In the genomic region with DNA sequence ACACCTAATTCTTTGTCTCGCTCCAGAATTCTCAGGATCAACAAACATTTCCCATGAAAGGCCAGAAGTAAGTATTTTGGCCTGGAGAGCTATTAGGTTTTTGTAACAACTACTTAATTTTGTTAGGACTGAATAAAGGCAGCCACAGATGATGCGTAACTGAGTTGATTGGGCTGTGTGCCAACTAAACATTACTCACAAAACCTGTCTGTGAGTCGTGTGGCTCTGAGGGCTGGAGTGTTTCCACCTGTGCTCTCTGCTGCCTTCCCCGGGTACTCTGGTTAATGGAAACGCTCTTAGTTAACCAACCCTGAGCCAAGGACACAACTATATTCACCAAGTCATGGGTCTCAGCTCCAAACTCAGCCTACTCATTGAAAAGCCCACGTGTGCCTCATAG, we compare ENCODE assay signal across 26 mouse cellular contexts. TPM values are rescaled to one million over a fixed set of nuclear protein-coding genes. Genes with fewer than 3 reads are reported as not detected.
DNase-seq lines count a peak whose midpoint lies in the region; ATAC-seq lines count a peak whose summit lies in the region.
"Had no signal": no experiment of that assay in that cellular context is flagged by ENCODE, and none has a peak within 500 bp of the region (broad histone marks: within the 10 kb centered on the region; RNA-seq: fewer than 3 reads in every experiment).

No protein-coding gene starts in this region.

- H3K36me3 ChIP-seq in kidney, embryonic 14.5 days (ENCODE audit: control insufficient read depth, insufficient read depth, low read length), result peaks cover 6% of the 10 kb centered on the region
- H3K36me3 ChIP-seq in kidney, embryonic 15.5 days, result peaks cover 10% of the 10 kb centered on the region; the same call in 1 of the 2 replicates
- H3K36me3 ChIP-seq: heart, embryonic 15.5 days; intestine, embryonic 15.5 days had no signal

- intact Hi-C loops in heart, postnatal 36 days (cut with DNase I), result loop anchor here (5.0 kb wide), 3 partner anchors 181 to 651 kb away; partner anchors contain the start of gene Il20ra

- 73% methylated on average over 6 of the region's 6 CpGs for WGBS in kidney, embryonic 14.5 days
- 62% methylated on average over 6 of the region's 6 CpGs for WGBS in kidney, embryonic 15.5 days

- H3K4me1 ChIP-seq in kidney, embryonic 14.5 days (ENCODE audit: control insufficient read depth, insufficient read depth, low read length), result no peaks in the 10 kb centered on the region
- H3K4me1 ChIP-seq in kidney, embryonic 15.5 days, result no peaks in the 10 kb centered on the region
- H3K4me1 ChIP-seq: heart, embryonic 15.5 days; hindbrain, embryonic 12.5 days; intestine, embryonic 15.5 days; liver, embryonic 13.5 days; midbrain, embryonic 13.5 days; neural tube, embryonic 13.5 days had no signal

- no peak overlapping the region for H3K4me2 ChIP-seq in kidney, embryonic 14.5 days (replicated peaks; ENCODE audit: low read depth, low read length)
- no peak overlapping the region for H3K4me2 ChIP-seq in kidney, embryonic 15.5 days
- H3K4me2 ChIP-seq: heart, embryonic 15.5 days; hindbrain, embryonic 12.5 days; intestine, embryonic 15.5 days; liver, embryonic 13.5 days; midbrain, embryonic 13.5 days; neural tube, embryonic 13.5 days had no signal

- no peaks in the 10 kb centered on the region for H3K9me3 ChIP-seq in kidney, embryonic 14.5 days (ENCODE audit: control insufficient read depth, low read length)
- no peaks in the 10 kb centered on the region for H3K9me3 ChIP-seq in kidney, embryonic 15.5 days (replicated peaks)
- H3K9me3 ChIP-seq: heart, embryonic 10.5 days; heart, embryonic 15.5 days; hindbrain, embryonic 12.5 days; intestine, embryonic 15.5 days; liver, embryonic 13.5 days; midbrain, embryonic 13.5 days; neural tube, embryonic 13.5 days had no signal

- no peak for ATAC-seq in kidney, embryonic 14.5 days (ENCODE audit: low FRiP score, low TSS enrichment)
- no peak for ATAC-seq in kidney, embryonic 15.5 days (replicated peaks; ENCODE audit: low FRiP score)
- ATAC-seq: activated CD4-positive, CD25-positive, alpha-beta regulatory T cell, adult 4 months; intestine, embryonic 15.5 days; midbrain, embryonic 13.5 days had no signal

- no peak overlapping the region for H3K27ac ChIP-seq in kidney, embryonic 14.5 days (ENCODE audit: low read depth, low read length)
- no peak overlapping the region for H3K27ac ChIP-seq in kidney, embryonic 15.5 days
- H3K27ac ChIP-seq: heart, embryonic 10.5 days; heart, embryonic 15.5 days; hindbrain, embryonic 12.5 days; hindbrain, postnatal 0 days; intestine, embryonic 15.5 days; liver, embryonic 13.5 days; macrophage; midbrain, embryonic 13.5 days; neural tube, embryonic 13.5 days had no signal

- no peaks in the 10 kb centered on the region for H3K27me3 ChIP-seq in kidney, embryonic 14.5 days (ENCODE audit: control insufficient read depth, insufficient read depth, low read length)
- H3K27me3 ChIP-seq in kidney, embryonic 15.5 days, result no peaks in the 10 kb centered on the region
- H3K27me3 ChIP-seq: heart, embryonic 15.5 days; hindbrain, embryonic 12.5 days; intestine, embryonic 15.5 days; liver, embryonic 13.5 days; midbrain, embryonic 13.5 days; neural tube, embryonic 13.5 days had no signal

- peak; percentile 18 for DNase-seq in kidney, adult 11 months
- DNase-seq in kidney, postnatal 4 days, result peak; percentile 5 to 16
- peak; percentile 6 for DNase-seq in urinary bladder, postnatal 25 days (ENCODE audit: low spot score)
- no peak for DNase-seq in urinary bladder, adult 18-20 months (ENCODE audit: low spot score in 2 of 2)
- no peak for DNase-seq in heart, postnatal 36 days
- DNase-seq: adrenal gland, adult 8-10 months; cerebellum, adult 8-10 months; gastrocnemius, postnatal 14 days; layer of hippocampus, postnatal 36 days; left cerebral cortex, postnatal 4 days; liver, embryonic 13.5 days; thymus, postnatal 4 days had no signal

- H3K9ac ChIP-seq in kidney, embryonic 14.5 days (ENCODE audit: low read depth, low read length), result no peak overlapping the region
- no peak overlapping the region for H3K9ac ChIP-seq in kidney, embryonic 15.5 days
- H3K9ac ChIP-seq: heart, embryonic 15.5 days; hindbrain, embryonic 12.5 days; intestine, embryonic 15.5 days; liver, embryonic 13.5 days; midbrain, embryonic 13.5 days; neural tube, embryonic 13.5 days had no signal

- H3K4me3 ChIP-seq in kidney, embryonic 14.5 days (ENCODE audit: low read length), result no peak overlapping the region
- no peak overlapping the region for H3K4me3 ChIP-seq in kidney, embryonic 15.5 days (replicated peaks)
- H3K4me3 ChIP-seq: heart, embryonic 10.5 days; heart, embryonic 15.5 days; hindbrain, embryonic 12.5 days; intestine, embryonic 15.5 days; liver, embryonic 13.5 days; midbrain, embryonic 13.5 days; neural tube, embryonic 13.5 days had no signal

RNA-seq across cellular contexts. Expression of gene Pex7, which starts 14.3 kb away (rescaled TPM):
- polyA plus RNA-seq in kidney, embryonic 14.5 days (2014; fragmentation: Nextera tagmentation; extraction: Ambion mirVana), result 36.1 and 45.4 TPM in 2 replicates
- polyA plus RNA-seq in kidney, embryonic 15.5 days (2015; fragmentation: Nextera tagmentation; extraction: Ambion mirVana), result 36.0 and 38.2 TPM in 2 replicates
- total RNA-seq in heart, postnatal 36 days (2021), result 10 to 100 TPM; 27.4 to 35.1 TPM

RNA-seq across cellular contexts. Expression of gene Map3k5, which starts 41.1 kb away (rescaled TPM):
- 2.2 and 4.0 TPM in 2 replicates for polyA plus RNA-seq in kidney, embryonic 14.5 days (2014; fragmentation: Nextera tagmentation; extraction: Ambion mirVana)
- polyA plus RNA-seq in kidney, embryonic 15.5 days (2015; fragmentation: Nextera tagmentation; extraction: Ambion mirVana), result 2.7 and 3.0 TPM in 2 replicates
- total RNA-seq in heart, postnatal 36 days (2021), result 10 to 100 TPM; 43.4 to 43.5 TPM

RNA-seq across cellular contexts. Expression of gene Slc35d3, which starts 41.9 kb away (rescaled TPM):
- 0.08 and 0.40 TPM in 2 replicates for polyA plus RNA-seq in kidney, embryonic 14.5 days (2014; fragmentation: Nextera tagmentation; extraction: Ambion mirVana)
- polyA plus RNA-seq in kidney, embryonic 15.5 days (2015; fragmentation: Nextera tagmentation; extraction: Ambion mirVana), result 0.22 and 1.1 TPM in 2 replicates
- total RNA-seq in heart, postnatal 36 days (2021), result not detected
- total RNA-seq: gastrocnemius, postnatal 14 days; heart, postnatal 25 days had no signal
- polyA plus RNA-seq: activated CD4-positive, CD25-positive, alpha-beta regulatory T cell, adult 4 months; CD4-positive, CD25-positive, alpha-beta regulatory T cell, adult 4 months; testis, adult 2 months had no signal

Comparison
In these comparisons a context has a peak if more than half of its experiments do, and no peak if none do; other contexts are left out.
1. DNase-seq: peak in kidney, adult 11 months (single experiment), kidney, postnatal 4 days (2 of 2) and urinary bladder, postnatal 25 days (single experiment); none in urinary bladder, adult 18-20 months (0 of 2) and heart, postnatal 36 days (0 of 2).